Mouse (Mus musculus) lung, postnatal 36 days (tissue): Measurements from ENCODE around the gene Il18.

Source experiments
- DNase-seq: peaks from one replicate; pipeline ENCODE4 v3.0.0; 2022; ENCODE audit warnings: mixed read lengths

Gene Il18

GRCm38 (mm10) chr9:50555094-50555446, 443 bp downstream of the Il18 start, which contains the start of gene Bco2:
Gene Bco2, minus strand, starts transcription at chr9:50555181.
- DNase-seq, result peak; percentile 35

GRCm38 (mm10) chr9:50561145-50561917, 6.7 kb downstream of the Il18 start, which contains the start of gene Tex12:
Gene Tex12, minus strand, starts transcription at chr9:50561325.
- no peak for DNase-seq

GRCm38 (mm10) chr9:50561918-50562360, 7.3 kb downstream of the Il18 start:
- no peak for DNase-seq

GRCm38 (mm10) chr9:50565173-50565572, 10.5 kb downstream of the Il18 start:
- DNase-seq, result peak; percentile 55

GRCm38 (mm10) chr9:50565940-50566339, 11.3 kb downstream of the Il18 start:
- DNase-seq, result no peak

- DNase-seq, result peak; percentile 40
Measured at GRCm38 (mm10) chr9:50567372-50567771, 12.7 kb downstream of the Il18 start.

GRCm38 (mm10) chr9:50567881-50568280, 13.3 kb downstream of the Il18 start:
- no peak for DNase-seq

GRCm38 (mm10) chr9:50569599-50570525, 15.2 kb downstream of the Il18 start:
- DNase-seq, result no peak

- DNase-seq, result no peak
Measured at GRCm38 (mm10) chr9:50580370-50580769, 25.7 kb downstream of the Il18 start.

- no peak for DNase-seq
Measured at GRCm38 (mm10) chr9:50585145-50585818, 30.7 kb downstream of the Il18 start.

GRCm38 (mm10) chr9:50586955-50587354, 32.3 kb downstream of the Il18 start:
- no peak for DNase-seq

- DNase-seq, result peak; percentile 23
Measured at GRCm38 (mm10) chr9:50590856-50591518, 36.4 kb downstream of the Il18 start.

GRCm38 (mm10) chr9:50592955-50593354, 38.3 kb downstream of the Il18 start:
- peak; percentile 64 for DNase-seq

GRCm38 (mm10) chr9:50593544-50593943, 38.9 kb downstream of the Il18 start:
- DNase-seq, result peak; percentile 47

- no peak for DNase-seq
Measured at GRCm38 (mm10) chr9:50594794-50595417, 40.3 kb downstream of the Il18 start.

GRCm38 (mm10) chr9:50596973-50597372, 42.3 kb downstream of the Il18 start:
- DNase-seq, result no peak

- DNase-seq, result no peak
Measured at GRCm38 (mm10) chr9:50601536-50601935, 46.9 kb downstream of the Il18 start.

GRCm38 (mm10) chr9:50602055-50602845, 47.6 kb downstream of the Il18 start:
- DNase-seq, result no peak

GRCm38 (mm10) chr9:50603189-50603997, 48.8 kb downstream of the Il18 start, which contains the start of the genes Sdhd and Timm8b:
Gene Sdhd, minus strand, starts transcription at chr9:50603812.
Gene Timm8b, plus strand, starts transcription at chr9:50603910.
- DNase-seq, result peak; percentile 97

- no peak for DNase-seq
Measured at GRCm38 (mm10) chr9:50603998-50604324, 49.3 kb downstream of the Il18 start.
